Mouse (Mus musculus): ENCODE results near the gene Fyn. TPM values are rescaled to one million over a fixed set of nuclear protein-coding genes. Genes with fewer than 3 reads are reported as not detected.

Gene Fyn
- polyA plus RNA-seq, 1 experiment from 2014 or later: 32.6 TPM

GRCm38 (mm10) chr10:39490349-39491121, 121.9 kb downstream of the Fyn start:
- H3K4me1 ChIP-seq (ENCODE audit: control insufficient read depth, insufficient read depth, low read length): peaks cover 15% of the 10 kb centered on the region; the same call in 1 of the 2 replicates
- H3K27me3 ChIP-seq (ENCODE audit: control insufficient read depth, insufficient read depth, low read length): no peaks in the 10 kb centered on the region
- no peak overlapping the region for H3K4me2 ChIP-seq (replicated peaks; ENCODE audit: low read depth, low read length)
- no peak overlapping the region for H3K4me3 ChIP-seq (ENCODE audit: low read length)
- no peaks in the 10 kb centered on the region for H3K36me3 ChIP-seq (ENCODE audit: control insufficient read depth, insufficient read depth, low read length)
- H3K27ac ChIP-seq (ENCODE audit: low read depth, low read length): no peak overlapping the region
- H3K9ac ChIP-seq (ENCODE audit: low read depth, low read length): no peak overlapping the region
- ATAC-seq (ENCODE audit: low FRiP score, low TSS enrichment): peak; percentile 10; the same call in 1 of the 2 replicates
- 58% methylated on average over 9 of the region's 9 CpGs for WGBS
- H3K9me3 ChIP-seq (ENCODE audit: control insufficient read depth, low read length): no peaks in the 10 kb centered on the region

GRCm38 (mm10) chr10:39492146-39492545, 123.5 kb downstream of the Fyn start:
- Histone ChIP-seq H3K9ac (ENCODE audit: low read depth, low read length) (no peak overlapping the region), H3K4me3 (ENCODE audit: low read length) (no peak overlapping the region), H3K9me3 (ENCODE audit: control insufficient read depth, low read length) (no peaks in the 10 kb centered on the region), H3K27ac (ENCODE audit: low read depth, low read length) (no peak overlapping the region), H3K4me2 (replicated peaks; ENCODE audit: low read depth, low read length) (no peak overlapping the region), H3K27me3 (ENCODE audit: control insufficient read depth, insufficient read depth, low read length) (no peaks in the 10 kb centered on the region), H3K4me1 (ENCODE audit: control insufficient read depth, insufficient read depth, low read length) (peaks cover 7% of the 10 kb centered on the region; the same call in 1 of the 2 replicates), H3K36me3 (ENCODE audit: control insufficient read depth, insufficient read depth, low read length) (no peaks in the 10 kb centered on the region)
- no peak for ATAC-seq (ENCODE audit: low FRiP score, low TSS enrichment)
- WGBS: 89% methylated on average over 6 of the region's 6 CpGs

- Histone ChIP-seq H3K4me2 (replicated peaks; ENCODE audit: low read depth, low read length) (no peak overlapping the region), H3K4me1 (ENCODE audit: control insufficient read depth, insufficient read depth, low read length) (peaks cover 4% of the 10 kb centered on the region; the same call in 1 of the 2 replicates), H3K9ac (ENCODE audit: low read depth, low read length) (no peak overlapping the region), H3K9me3 (ENCODE audit: control insufficient read depth, low read length) (no peaks in the 10 kb centered on the region), H3K27ac (ENCODE audit: low read depth, low read length) (no peak overlapping the region), H3K27me3 (ENCODE audit: control insufficient read depth, insufficient read depth, low read length) (no peaks in the 10 kb centered on the region), H3K36me3 (ENCODE audit: control insufficient read depth, insufficient read depth, low read length) (no peaks in the 10 kb centered on the region), H3K4me3 (ENCODE audit: low read length) (no peak overlapping the region)
- no peak for ATAC-seq (ENCODE audit: low FRiP score, low TSS enrichment)
- WGBS: 93% methylated on average over 3 of the region's 3 CpGs
Measured at GRCm38 (mm10) chr10:39493007-39493406, 124.4 kb downstream of the Fyn start.

GRCm38 (mm10) chr10:39498641-39499040, 130.0 kb downstream of the Fyn start:
- Histone ChIP-seq H3K4me3 (ENCODE audit: low read length) (no peak overlapping the region), H3K4me1 (ENCODE audit: control insufficient read depth, insufficient read depth, low read length) (0 out of 2 replicates have a peak, but pooled peaks cover 5% of the 10 kb centered on the region), H3K36me3 (ENCODE audit: control insufficient read depth, insufficient read depth, low read length) (no peaks in the 10 kb centered on the region), H3K27ac (ENCODE audit: low read depth, low read length) (no peak overlapping the region), H3K4me2 (replicated peaks; ENCODE audit: low read depth, low read length) (no peak overlapping the region), H3K9me3 (ENCODE audit: control insufficient read depth, low read length) (no peaks in the 10 kb centered on the region), H3K27me3 (ENCODE audit: control insufficient read depth, insufficient read depth, low read length) (no peaks in the 10 kb centered on the region), H3K9ac (ENCODE audit: low read depth, low read length) (no peak overlapping the region)
- ATAC-seq (ENCODE audit: low FRiP score, low TSS enrichment): no peak
- WGBS: 57% methylated on average over 7 of the region's 7 CpGs

GRCm38 (mm10) chr10:39501571-39501970, 132.9 kb downstream of the Fyn start:
- no peak overlapping the region for H3K4me3 ChIP-seq (ENCODE audit: low read length)
- no peaks in the 10 kb centered on the region for H3K36me3 ChIP-seq (ENCODE audit: control insufficient read depth, insufficient read depth, low read length)
- no peak for ATAC-seq (ENCODE audit: low FRiP score, low TSS enrichment)
- H3K4me2 ChIP-seq (replicated peaks; ENCODE audit: low read depth, low read length): no peak overlapping the region
- peak overlapping the region; percentile 30; the same call in 1 of the 2 replicates for H3K27ac ChIP-seq (ENCODE audit: low read depth, low read length)
- H3K27me3 ChIP-seq (ENCODE audit: control insufficient read depth, insufficient read depth, low read length): no peaks in the 10 kb centered on the region
- WGBS: 66% methylated on average over 10 of the region's 10 CpGs
- H3K4me1 ChIP-seq (ENCODE audit: control insufficient read depth, insufficient read depth, low read length): peaks cover 14% of the 10 kb centered on the region
- no peak overlapping the region for H3K9ac ChIP-seq (ENCODE audit: low read depth, low read length)
- H3K9me3 ChIP-seq (ENCODE audit: control insufficient read depth, low read length): no peaks in the 10 kb centered on the region

- no peaks in the 10 kb centered on the region for H3K36me3 ChIP-seq (ENCODE audit: control insufficient read depth, insufficient read depth, low read length)
- no peaks in the 10 kb centered on the region for H3K27me3 ChIP-seq (ENCODE audit: control insufficient read depth, insufficient read depth, low read length)
- no peak overlapping the region for H3K4me2 ChIP-seq (replicated peaks; ENCODE audit: low read depth, low read length)
- 67% methylated on average over 13 of the region's 13 CpGs for WGBS
- H3K4me1 ChIP-seq (ENCODE audit: control insufficient read depth, insufficient read depth, low read length): peaks cover 18% of the 10 kb centered on the region
- H3K4me3 ChIP-seq (ENCODE audit: low read length): no peak overlapping the region
- H3K9ac ChIP-seq (ENCODE audit: low read depth, low read length): no peak overlapping the region
- ATAC-seq (ENCODE audit: low FRiP score, low TSS enrichment): no peak
- H3K9me3 ChIP-seq (ENCODE audit: control insufficient read depth, low read length): no peaks in the 10 kb centered on the region
- no peak overlapping the region for H3K27ac ChIP-seq (ENCODE audit: low read depth, low read length)
Measured at GRCm38 (mm10) chr10:39501977-39502706, 133.5 kb downstream of the Fyn start.

- Histone ChIP-seq H3K9me3 (ENCODE audit: control insufficient read depth, low read length) (no peaks in the 10 kb centered on the region), H3K9ac (ENCODE audit: low read depth, low read length) (no peak overlapping the region), H3K4me1 (ENCODE audit: control insufficient read depth, insufficient read depth, low read length) (peaks cover 18% of the 10 kb centered on the region), H3K27ac (ENCODE audit: low read depth, low read length) (no peak overlapping the region), H3K4me3 (ENCODE audit: low read length) (no peak overlapping the region), H3K27me3 (ENCODE audit: control insufficient read depth, insufficient read depth, low read length) (no peaks in the 10 kb centered on the region), H3K36me3 (ENCODE audit: control insufficient read depth, insufficient read depth, low read length) (no peaks in the 10 kb centered on the region), H3K4me2 (replicated peaks; ENCODE audit: low read depth, low read length) (no peak overlapping the region)
- 70% methylated on average over 5 of the region's 5 CpGs for WGBS
- no peak for ATAC-seq (ENCODE audit: low FRiP score, low TSS enrichment)
Measured at GRCm38 (mm10) chr10:39503331-39503730, 134.7 kb downstream of the Fyn start.

GRCm38 (mm10) chr10:39505007-39505406, 136.4 kb downstream of the Fyn start:
- no peaks in the 10 kb centered on the region for H3K36me3 ChIP-seq (ENCODE audit: control insufficient read depth, insufficient read depth, low read length)
- no peaks in the 10 kb centered on the region for H3K9me3 ChIP-seq (ENCODE audit: control insufficient read depth, low read length)
- H3K27me3 ChIP-seq (ENCODE audit: control insufficient read depth, insufficient read depth, low read length): no peaks in the 10 kb centered on the region
- WGBS: 41% methylated on average over 9 of the region's 9 CpGs
- no peak overlapping the region for H3K4me2 ChIP-seq (replicated peaks; ENCODE audit: low read depth, low read length)
- H3K4me1 ChIP-seq (ENCODE audit: control insufficient read depth, insufficient read depth, low read length): peaks cover 18% of the 10 kb centered on the region
- no peak for ATAC-seq (ENCODE audit: low FRiP score, low TSS enrichment)
- H3K4me3 ChIP-seq (ENCODE audit: low read length): no peak overlapping the region
- no peak overlapping the region for H3K27ac ChIP-seq (ENCODE audit: low read depth, low read length)
- H3K9ac ChIP-seq (ENCODE audit: low read depth, low read length): no peak overlapping the region

- Histone ChIP-seq H3K4me1 (ENCODE audit: control insufficient read depth, insufficient read depth, low read length) (peaks cover 18% of the 10 kb centered on the region), H3K9me3 (ENCODE audit: control insufficient read depth, low read length) (no peaks in the 10 kb centered on the region), H3K27me3 (ENCODE audit: control insufficient read depth, insufficient read depth, low read length) (no peaks in the 10 kb centered on the region), H3K27ac (ENCODE audit: low read depth, low read length) (no peak overlapping the region), H3K36me3 (ENCODE audit: control insufficient read depth, insufficient read depth, low read length) (no peaks in the 10 kb centered on the region), H3K4me2 (replicated peaks; ENCODE audit: low read depth, low read length) (no peak overlapping the region), H3K9ac (ENCODE audit: low read depth, low read length) (no peak overlapping the region), H3K4me3 (ENCODE audit: low read length) (no peak overlapping the region)
- 77% methylated on average over 7 of the region's 7 CpGs for WGBS
- ATAC-seq (ENCODE audit: low FRiP score, low TSS enrichment): no peak
Measured at GRCm38 (mm10) chr10:39505621-39506020, 137.0 kb downstream of the Fyn start.

All from kidney, embryonic 14.5 days (tissue).